Mouse (Mus musculus) lung, adult 2 months (tissue): ENCODE measurements at regions not wholly inside any gene's neighbourhood (a gene's known extent, or its start where the extent isn't known, plus 50 kb on each side); places are given as distances from the start of the nearest gene placed in this dataset.

Experiments used
- DNase-seq: peaks from one replicate; pipeline ENCODE4 v3.0.0; 2022
- H3K4me1 ChIP-seq: fragments of 200-500 bp; 2 replicates; pipeline ENCODE4 v1.6.1; 2011; ENCODE audit warnings: low read length; ENCODE audit not compliant: control insufficient read depth, insufficient read depth
- H3K4me3 ChIP-seq: fragments of 200-500 bp; replicated peaks from 2 replicates; pipeline ENCODE3; 2011; ENCODE audit warnings: low read depth, mild to moderate bottlenecking, control low read depth, low read length; ENCODE audit errors: extremely low read depth
- CTCF ChIP-seq: fragments of 200-500 bp; IDR thresholded peaks from 2 replicates; pipeline ENCODE4 v1.5.1; 2011; ENCODE audit warnings: mild to moderate bottlenecking, low read length, control low read depth; ENCODE audit not compliant: insufficient read depth
- POLR2A ChIP-seq: fragments of 200-500 bp; IDR thresholded peaks from 2 replicates; pipeline ENCODE4 v1.6.1; 2011; ENCODE audit warnings: low read depth, mild to moderate bottlenecking, control low read depth, low read length, borderline replicate concordance; ENCODE audit errors: extremely low read depth
- WGBS: fragments of 180-500 bp; shearing (Covaris S2); methylation state at CpG from one replicate; pipeline ENCODE4 v1.1.7; 2018; 5-methylcytosine and 5-hydroxymethylcytosine counted together

- H3K4me3 ChIP-seq = no peak overlapping the region
- no peak for DNase-seq
- no peaks in the 10 kb centered on the region for H3K4me1 ChIP-seq
- WGBS = 50% methylated on average over 5 of the region's 5 CpGs
- TF ChIP-seq POLR2A (no peak), CTCF (no peak)
These were observed 53.2 kb downstream of the Gpr6 start for GRCm38 (mm10) chr10:41018888-41019287.

GRCm38 (mm10) chr10:41016547-41016946 lies 55.5 kb downstream of the Gpr6 start:
- no peak for TF ChIP-seq POLR2A
- no peak for TF ChIP-seq CTCF
- no peak overlapping the region for H3K4me3 ChIP-seq
- 42% methylated on average over 7 of the region's 7 CpGs for WGBS
- no peak for DNase-seq
- H3K4me1 ChIP-seq = no peaks in the 10 kb centered on the region

GRCm38 (mm10) chr10:41015654-41016053 lies 56.4 kb downstream of the Gpr6 start:
- DNase-seq = peak; percentile 45
- TF ChIP-seq POLR2A (no peak), CTCF (peak; percentile 57; the same call in 1 of the 2 replicates)
- WGBS = 31% methylated on average over 4 of the region's 4 CpGs

GRCm38 (mm10) chr10:41010585-41010984 lies 61.5 kb downstream of the Gpr6 start:
- 67% methylated on average over 2 of the region's 2 CpGs for WGBS

More at GRCm38 (mm10) chr10:41015654-41016053, 56.4 kb downstream of the Gpr6 start:
- no peaks in the 10 kb centered on the region for H3K4me1 ChIP-seq
- no peak overlapping the region for H3K4me3 ChIP-seq

DNA sequence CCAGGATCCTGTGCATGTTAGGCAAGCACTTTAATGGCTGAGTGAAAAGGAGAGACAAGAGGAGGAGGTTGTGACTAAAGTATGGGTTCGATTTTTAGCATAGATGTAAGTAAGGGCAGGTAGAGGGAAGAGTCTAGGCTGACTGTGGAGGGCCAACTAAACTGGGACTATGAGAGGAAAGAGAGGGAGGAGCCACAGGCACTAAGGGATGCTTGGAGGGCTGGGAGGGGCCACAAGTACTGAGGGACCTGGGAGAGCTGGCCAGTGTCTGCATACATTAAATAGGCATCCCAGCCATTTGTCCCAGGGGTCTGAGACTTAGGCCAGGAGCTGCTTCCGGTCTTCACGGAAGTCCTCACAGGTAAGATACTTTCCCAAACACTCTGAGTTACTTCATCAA lies 64.2 kb downstream of the Gpr6 start:
- no peaks in the 10 kb centered on the region for H3K4me1 ChIP-seq
- 71% methylated on average over 3 of the region's 3 CpGs for WGBS
- no peak for TF ChIP-seq CTCF
- no peak for TF ChIP-seq POLR2A
- DNase-seq = no peak
- no peak overlapping the region for H3K4me3 ChIP-seq

More at GRCm38 (mm10) chr10:41010585-41010984, 61.5 kb downstream of the Gpr6 start:
- no peaks in the 10 kb centered on the region for H3K4me1 ChIP-seq
- H3K4me3 ChIP-seq = no peak overlapping the region
- no peak for DNase-seq
- TF ChIP-seq CTCF (no peak), POLR2A (no peak)

GRCm38 (mm10) chr10:41006634-41007033 lies 65.5 kb downstream of the Gpr6 start:
- TF ChIP-seq CTCF = no peak
- no peak for TF ChIP-seq POLR2A
- Histone ChIP-seq H3K4me3 (no peak overlapping the region), H3K4me1 (no peaks in the 10 kb centered on the region)
- no peak for DNase-seq
- WGBS = 52% methylated on average over 9 of the region's 9 CpGs

DNA sequence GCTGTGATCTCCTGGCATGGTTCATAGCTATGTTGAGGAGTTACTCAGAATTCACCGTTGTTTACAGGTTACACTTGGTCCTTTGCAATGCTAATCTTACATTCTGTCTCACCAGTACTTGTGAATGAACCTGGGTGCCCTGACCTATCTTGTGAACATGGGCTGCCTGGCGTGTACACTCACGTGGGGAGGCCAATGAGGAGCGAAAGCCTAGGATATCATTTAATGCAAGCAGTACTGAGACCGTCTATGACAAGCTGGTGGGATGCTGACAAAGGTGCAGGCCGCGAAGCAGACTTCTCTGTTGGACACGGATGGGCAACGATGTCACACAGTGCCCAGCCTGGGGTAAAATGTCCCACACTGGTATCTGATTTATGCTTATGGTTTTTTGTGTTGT lies 66.3 kb downstream of the Gpr6 start:
- H3K4me1 ChIP-seq = no peaks in the 10 kb centered on the region
- no peak overlapping the region for H3K4me3 ChIP-seq
- DNase-seq = no peak
- TF ChIP-seq POLR2A (no peak), CTCF (no peak)
- 91% methylated on average over 9 of the region's 9 CpGs for WGBS

DNA sequence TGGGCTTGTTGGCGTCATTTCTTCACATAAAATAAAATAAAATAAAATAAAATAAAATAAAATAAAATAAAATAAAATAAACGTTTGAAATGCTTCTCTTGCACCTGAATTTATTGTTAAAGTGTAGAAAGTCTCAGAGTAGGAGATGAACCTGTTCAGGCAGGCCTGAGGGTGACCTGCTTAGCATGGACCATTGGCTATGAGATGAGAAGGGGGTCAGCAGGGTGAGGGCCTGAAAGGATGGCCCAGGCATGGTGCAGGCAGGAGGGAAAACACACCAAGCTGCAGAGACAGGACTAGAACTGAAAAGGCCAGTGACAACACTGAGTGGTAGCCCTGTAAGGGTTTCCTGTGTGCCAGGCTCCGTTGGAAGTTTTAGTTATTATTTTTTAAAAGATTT lies 67.3 kb downstream of the Gpr6 start:
- Histone ChIP-seq H3K4me3 (no peak overlapping the region), H3K4me1 (no peaks in the 10 kb centered on the region)
- DNase-seq = no peak
- TF ChIP-seq POLR2A (no peak), CTCF (no peak)
- WGBS = 59% methylated on average over 3 of the region's 3 CpGs

DNA sequence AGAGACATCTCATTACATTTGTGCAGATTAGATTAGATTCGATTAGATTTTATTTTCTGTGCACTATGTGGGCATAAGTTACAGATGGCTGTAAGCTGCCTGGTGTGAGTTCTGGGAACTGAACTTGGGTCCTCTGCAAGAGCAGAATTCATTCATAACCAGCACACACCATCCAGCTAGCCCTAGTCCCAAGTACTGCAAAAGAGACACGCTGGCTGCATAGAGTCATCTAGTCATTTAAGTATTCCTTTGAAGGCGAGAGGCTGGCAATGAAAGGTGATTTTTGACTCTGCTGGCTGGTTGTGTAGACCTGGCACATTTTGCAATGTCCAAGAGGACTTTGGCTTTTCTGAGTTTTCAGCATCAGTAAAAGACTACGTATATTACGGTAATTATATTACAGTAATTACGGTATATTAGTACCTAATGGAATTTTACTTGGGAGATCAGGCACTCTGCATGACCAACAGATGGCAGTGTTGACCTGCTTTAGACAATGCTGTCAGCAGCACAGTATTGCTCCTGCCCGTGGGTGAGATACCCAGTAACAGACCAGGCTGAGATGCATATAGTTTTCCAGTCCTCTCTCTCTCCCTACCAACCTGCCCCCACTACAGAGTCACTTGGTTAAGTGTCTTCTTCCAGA lies 67.9 kb downstream of the Gpr6 start:
- Histone ChIP-seq H3K4me1 (no peaks in the 10 kb centered on the region), H3K4me3 (no peak overlapping the region)
- 27% methylated on average over 7 of the region's 7 CpGs for WGBS
- DNase-seq = peak; percentile 40
- TF ChIP-seq POLR2A = no peak
- peak; percentile 80 for TF ChIP-seq CTCF

DNA sequence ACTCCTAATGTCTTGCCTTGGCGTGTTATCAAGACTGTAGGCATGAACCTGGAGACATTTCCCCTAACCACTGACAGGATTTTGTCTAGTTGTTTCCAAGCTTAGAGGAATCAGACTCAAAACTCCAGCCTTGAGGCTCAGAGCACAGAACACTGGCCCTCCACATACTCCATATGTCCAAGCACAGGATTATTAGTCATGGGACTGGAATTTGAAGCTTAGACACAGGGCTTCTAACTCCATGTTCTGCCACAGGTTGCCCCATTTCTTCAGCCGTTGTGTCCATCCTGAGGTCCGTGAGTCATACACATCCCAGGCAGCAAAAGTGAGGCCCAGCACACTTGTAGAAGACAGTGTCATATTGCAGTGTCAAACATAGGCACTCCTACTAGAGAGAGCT lies 68.9 kb downstream of the Gpr6 start:
- no peak for DNase-seq
- Histone ChIP-seq H3K4me3 (no peak overlapping the region), H3K4me1 (no peaks in the 10 kb centered on the region)
- WGBS = 64% methylated on average over 3 of the region's 3 CpGs
- no peak for TF ChIP-seq CTCF
- no peak for TF ChIP-seq POLR2A

DNA sequence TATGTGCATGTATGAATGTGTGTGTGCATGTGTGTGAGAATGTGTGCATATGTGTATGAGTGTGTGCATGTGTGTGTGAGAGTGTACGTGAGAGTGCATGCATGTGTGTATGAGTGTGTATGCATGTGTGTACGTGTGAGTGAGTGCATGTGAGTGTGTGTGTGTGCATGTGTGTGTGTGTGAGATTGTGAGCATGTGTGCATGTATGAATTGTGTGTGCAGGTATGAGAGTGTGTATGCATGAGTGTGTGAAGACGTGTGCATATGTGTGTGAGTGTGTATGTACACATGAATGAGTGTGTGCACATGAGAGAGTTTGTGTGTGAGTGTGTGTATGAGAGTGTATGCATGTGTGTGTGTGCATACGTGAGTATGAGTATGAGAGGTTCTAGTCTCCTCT lies 71.1 kb downstream of the Gpr6 start:
- no peaks in the 10 kb centered on the region for H3K4me1 ChIP-seq
- TF ChIP-seq POLR2A (no peak), CTCF (no peak)
- 82% methylated on average over 4 of the region's 4 CpGs for WGBS
- no peak overlapping the region for H3K4me3 ChIP-seq
- DNase-seq = no peak
